Mouse (Mus musculus): Measurements from ENCODE around the gene Dhx8. TPM values are rescaled to one million over a fixed set of nuclear protein-coding genes. Genes with fewer than 3 reads are reported as not detected.
A peak's percentile ranks its signal among the peaks of the same experiment; 100 is the strongest.

Dhx8 gene
- polyA plus RNA-seq, 1 experiment from 2014 or later = 46.7 TPM

- DNase-seq (ENCODE audit: low spot score) (no peak), ATAC-seq (replicated peaks; ENCODE audit: insufficient number of reproducible peaks, low FRiP score, low TSS enrichment, low read depth) (no peak)
- Histone ChIP-seq H3K4me1 (ENCODE audit: control insufficient read depth, insufficient read depth, low read length) (no peaks in the 10 kb centered on the region), H3K36me3 (replicated peaks; ENCODE audit: control insufficient read depth, insufficient read depth, low read depth, low read length) (peaks cover 10% of the 10 kb centered on the region), H3K4me3 (ENCODE audit: low read depth, low read length) (no peak overlapping the region), H3K9ac (replicated peaks; ENCODE audit: low read length) (no peak overlapping the region), H3K9me3 (replicated peaks; ENCODE audit: control insufficient read depth, low read length) (no peaks in the 10 kb centered on the region), H3K27ac (replicated peaks; ENCODE audit: low read depth, low read length) (no peak overlapping the region), H3K4me2 (ENCODE audit: low read depth, low read length) (no peak overlapping the region), H3K27me3 (ENCODE audit: control insufficient read depth, insufficient read depth, low read length) (no peaks in the 10 kb centered on the region; the same call in 1 of the 2 replicates)
- WGBS = 82% methylated on average over 5 of the region's 5 CpGs
These were observed 25.7 kb downstream of the Dhx8 start for GRCm38 (mm10) chr11:101758431-101758830.

- no peaks in the 10 kb centered on the region for H3K27me3 ChIP-seq (ENCODE audit: control insufficient read depth, insufficient read depth, low read length)
- peaks cover 10% of the 10 kb centered on the region for H3K36me3 ChIP-seq (replicated peaks; ENCODE audit: control insufficient read depth, insufficient read depth, low read depth, low read length)
- H3K4me2 ChIP-seq (ENCODE audit: low read depth, low read length) = no peak overlapping the region
These were observed 26.8 kb downstream of the Dhx8 start for GRCm38 (mm10) chr11:101759530-101759929.

GRCm38 (mm10) chr11:101763723-101764122, 31.0 kb downstream of the Dhx8 start:
- H3K9me3 ChIP-seq (replicated peaks; ENCODE audit: control insufficient read depth, low read length) = no peaks in the 10 kb centered on the region
- H3K36me3 ChIP-seq (replicated peaks; ENCODE audit: control insufficient read depth, insufficient read depth, low read depth, low read length) = peaks cover 15% of the 10 kb centered on the region
- ATAC-seq (replicated peaks; ENCODE audit: insufficient number of reproducible peaks, low FRiP score, low TSS enrichment, low read depth) (no peak), DNase-seq (ENCODE audit: low spot score) (peak; percentile 81)
- no peaks in the 10 kb centered on the region for H3K27me3 ChIP-seq (ENCODE audit: control insufficient read depth, insufficient read depth, low read length)
- H3K4me2 ChIP-seq (ENCODE audit: low read depth, low read length) = no peak overlapping the region
- H3K9ac ChIP-seq (replicated peaks; ENCODE audit: low read length) = no peak overlapping the region
- no peak overlapping the region for H3K27ac ChIP-seq (replicated peaks; ENCODE audit: low read depth, low read length)
- H3K4me3 ChIP-seq (ENCODE audit: low read depth, low read length) = no peak overlapping the region
- no peaks in the 10 kb centered on the region for H3K4me1 ChIP-seq (ENCODE audit: control insufficient read depth, insufficient read depth, low read length)
- 64% methylated on average over 7 of the region's 7 CpGs for WGBS

More at GRCm38 (mm10) chr11:101759530-101759929, 26.8 kb downstream of the Dhx8 start:
- no peak overlapping the region for H3K4me3 ChIP-seq (ENCODE audit: low read depth, low read length)
- 93% methylated on average over 3 of the region's 3 CpGs for WGBS
- H3K4me1 ChIP-seq (ENCODE audit: control insufficient read depth, insufficient read depth, low read length) = no peaks in the 10 kb centered on the region
- no peak overlapping the region for H3K9ac ChIP-seq (replicated peaks; ENCODE audit: low read length)
- DNase-seq (ENCODE audit: low spot score) (no peak), ATAC-seq (replicated peaks; ENCODE audit: insufficient number of reproducible peaks, low FRiP score, low TSS enrichment, low read depth) (no peak)
- no peak overlapping the region for H3K27ac ChIP-seq (replicated peaks; ENCODE audit: low read depth, low read length)
- H3K9me3 ChIP-seq (replicated peaks; ENCODE audit: control insufficient read depth, low read length) = no peaks in the 10 kb centered on the region

GRCm38 (mm10) chr11:101764546-101764945, 31.8 kb downstream of the Dhx8 start:
- Histone ChIP-seq H3K4me1 (ENCODE audit: control insufficient read depth, insufficient read depth, low read length) (no peaks in the 10 kb centered on the region), H3K36me3 (replicated peaks; ENCODE audit: control insufficient read depth, insufficient read depth, low read depth, low read length) (peaks cover 11% of the 10 kb centered on the region), H3K4me2 (ENCODE audit: low read depth, low read length) (no peak overlapping the region), H3K27ac (replicated peaks; ENCODE audit: low read depth, low read length) (no peak overlapping the region), H3K9me3 (replicated peaks; ENCODE audit: control insufficient read depth, low read length) (no peaks in the 10 kb centered on the region), H3K9ac (replicated peaks; ENCODE audit: low read length) (no peak overlapping the region), H3K4me3 (ENCODE audit: low read depth, low read length) (no peak overlapping the region), H3K27me3 (ENCODE audit: control insufficient read depth, insufficient read depth, low read length) (no peaks in the 10 kb centered on the region)
- ATAC-seq (replicated peaks; ENCODE audit: insufficient number of reproducible peaks, low FRiP score, low TSS enrichment, low read depth) = no peak
- no peak for DNase-seq (ENCODE audit: low spot score)
- WGBS = 94% methylated on average over 8 of the region's 8 CpGs

GRCm38 (mm10) chr11:101767326-101767725, 34.6 kb downstream of the Dhx8 start:
- ATAC-seq (replicated peaks; ENCODE audit: insufficient number of reproducible peaks, low FRiP score, low TSS enrichment, low read depth) (no peak), DNase-seq (ENCODE audit: low spot score) (no peak)
- Histone ChIP-seq H3K9ac (replicated peaks; ENCODE audit: low read length) (no peak overlapping the region), H3K4me2 (ENCODE audit: low read depth, low read length) (no peak overlapping the region), H3K9me3 (replicated peaks; ENCODE audit: control insufficient read depth, low read length) (no peaks in the 10 kb centered on the region), H3K27ac (replicated peaks; ENCODE audit: low read depth, low read length) (no peak overlapping the region), H3K4me3 (ENCODE audit: low read depth, low read length) (no peak overlapping the region), H3K27me3 (ENCODE audit: control insufficient read depth, insufficient read depth, low read length) (no peaks in the 10 kb centered on the region), H3K4me1 (ENCODE audit: control insufficient read depth, insufficient read depth, low read length) (no peaks in the 10 kb centered on the region; the same call in 1 of the 2 replicates), H3K36me3 (replicated peaks; ENCODE audit: control insufficient read depth, insufficient read depth, low read depth, low read length) (peaks cover 10% of the 10 kb centered on the region)
- 76% methylated on average over 5 of the region's 5 CpGs for WGBS

GRCm38 (mm10) chr11:101768721-101769120, 36.0 kb downstream of the Dhx8 start:
- no peak for ATAC-seq (replicated peaks; ENCODE audit: insufficient number of reproducible peaks, low FRiP score, low TSS enrichment, low read depth)
- no peak for DNase-seq (ENCODE audit: low spot score)
- Histone ChIP-seq H3K4me3 (ENCODE audit: low read depth, low read length) (no peak overlapping the region), H3K4me2 (ENCODE audit: low read depth, low read length) (no peak overlapping the region), H3K36me3 (replicated peaks; ENCODE audit: control insufficient read depth, insufficient read depth, low read depth, low read length) (peaks cover 10% of the 10 kb centered on the region), H3K9ac (replicated peaks; ENCODE audit: low read length) (no peak overlapping the region), H3K4me1 (ENCODE audit: control insufficient read depth, insufficient read depth, low read length) (no peaks in the 10 kb centered on the region; the same call in none of the 2 replicates), H3K9me3 (replicated peaks; ENCODE audit: control insufficient read depth, low read length) (no peaks in the 10 kb centered on the region), H3K27me3 (ENCODE audit: control insufficient read depth, insufficient read depth, low read length) (peaks cover 3% of the 10 kb centered on the region; the same call in 1 of the 2 replicates), H3K27ac (replicated peaks; ENCODE audit: low read depth, low read length) (no peak overlapping the region)
- WGBS = 93% methylated on average over 6 of the region's 6 CpGs

GRCm38 (mm10) chr11:101770266-101770665, 37.5 kb downstream of the Dhx8 start:
- 86% methylated on average over 12 of the region's 12 CpGs for WGBS

GRCm38 (mm10) chr11:101772027-101772426, 39.3 kb downstream of the Dhx8 start:
- ATAC-seq (replicated peaks; ENCODE audit: insufficient number of reproducible peaks, low FRiP score, low TSS enrichment, low read depth) = peak; percentile 37; the same call in 1 of the 2 replicates
- no peak overlapping the region; the same call in 1 of the 2 replicates for H3K4me2 ChIP-seq (ENCODE audit: low read depth, low read length)
- H3K27me3 ChIP-seq (ENCODE audit: control insufficient read depth, insufficient read depth, low read length) = peaks cover 3% of the 10 kb centered on the region; the same call in 1 of the 2 replicates

More at GRCm38 (mm10) chr11:101770266-101770665, 37.5 kb downstream of the Dhx8 start:
- no peak overlapping the region for H3K27ac ChIP-seq (replicated peaks; ENCODE audit: low read depth, low read length)
- peaks cover 3% of the 10 kb centered on the region; the same call in 1 of the 2 replicates for H3K27me3 ChIP-seq (ENCODE audit: control insufficient read depth, insufficient read depth, low read length)
- no peaks in the 10 kb centered on the region; the same call in 1 of the 2 replicates for H3K9me3 ChIP-seq (replicated peaks; ENCODE audit: control insufficient read depth, low read length)
- H3K4me2 ChIP-seq (ENCODE audit: low read depth, low read length) = no peak overlapping the region
- H3K36me3 ChIP-seq (replicated peaks; ENCODE audit: control insufficient read depth, insufficient read depth, low read depth, low read length) = peaks cover 5% of the 10 kb centered on the region
- no peak overlapping the region for H3K4me3 ChIP-seq (ENCODE audit: low read depth, low read length)
- DNase-seq (ENCODE audit: low spot score) (no peak), ATAC-seq (replicated peaks; ENCODE audit: insufficient number of reproducible peaks, low FRiP score, low TSS enrichment, low read depth) (no peak)
- H3K9ac ChIP-seq (replicated peaks; ENCODE audit: low read length) = no peak overlapping the region
- no peaks in the 10 kb centered on the region; the same call in none of the 2 replicates for H3K4me1 ChIP-seq (ENCODE audit: control insufficient read depth, insufficient read depth, low read length)

More at GRCm38 (mm10) chr11:101772027-101772426, 39.3 kb downstream of the Dhx8 start:
- peak overlapping the region; percentile 44; the same call in 1 of the 2 replicates for H3K27ac ChIP-seq (replicated peaks; ENCODE audit: low read depth, low read length)
- H3K4me1 ChIP-seq (ENCODE audit: control insufficient read depth, insufficient read depth, low read length) = no peaks in the 10 kb centered on the region; the same call in none of the 2 replicates
- no peaks in the 10 kb centered on the region; the same call in 1 of the 2 replicates for H3K9me3 ChIP-seq (replicated peaks; ENCODE audit: control insufficient read depth, low read length)
- no peak overlapping the region for H3K4me3 ChIP-seq (ENCODE audit: low read depth, low read length)
- H3K9ac ChIP-seq (replicated peaks; ENCODE audit: low read length) = peak overlapping the region; percentile 8; the same call in 1 of the 2 replicates
- WGBS = 6% methylated on average over 5 of the region's 5 CpGs
- peaks cover 5% of the 10 kb centered on the region for H3K36me3 ChIP-seq (replicated peaks; ENCODE audit: control insufficient read depth, insufficient read depth, low read depth, low read length)
- peak; percentile 59 for DNase-seq (ENCODE audit: low spot score)

Measured in embryonic facial prominence, embryonic 11.5 days (tissue).